Mouse (Mus musculus) MEL (cell line): ENCODE measurements around the gene Gm12258. TPM values are rescaled to one million over a fixed set of nuclear protein-coding genes. Genes with fewer than 3 reads are reported as not detected.

Experiments
- DNase-seq: peaks from one replicate; pipeline ENCODE4 v3.0.0; 2011; ENCODE audit warnings: low read depth, low spot score
- H3K27ac ChIP-seq: 2 replicates; pipeline ENCODE4 v1.5.1; 2012; ENCODE audit warnings: low read depth, mild to moderate bottlenecking, control low read depth, low read length, moderate library complexity; ENCODE audit not compliant: control insufficient read depth
- H3K27me3 ChIP-seq, 2 experiments: fragments of 150-350 bp in 1 of 2; sonication (generic) in 1 of 2; 2 replicates each; pipeline ENCODE4 v1.6.1; 2012; ENCODE audit warnings: low read length in 2 of 2, mild to moderate bottlenecking in 2 of 2, improper control_type of control experiment in 1 of 2, moderate library complexity in 1 of 2; ENCODE audit not compliant: insufficient read depth in 2 of 2, control insufficient read depth in 1 of 2
- H3K36me3 ChIP-seq, 2 experiments: 2 replicates each; pipeline ENCODE4 v1.6.1; 2012 to 2014; ENCODE audit warnings: low read length in 2 of 2, improper control_type of control experiment in 1 of 2, inconsistent platforms in 1 of 2, mild to moderate bottlenecking in 1 of 2; ENCODE audit not compliant: insufficient read depth in 2 of 2, control insufficient read depth in 1 of 2
- H3K4me1 ChIP-seq, 2 experiments: fragments of 150-350 bp in 1 of 2; sonication (generic) in 1 of 2; 2 replicates each; pipeline ENCODE4 v1.6.1; 2012; ENCODE audit warnings: low read length in 2 of 2, improper control_type of control experiment in 1 of 2, mild to moderate bottlenecking in 1 of 2; ENCODE audit not compliant: insufficient read depth in 2 of 2, control insufficient read depth in 1 of 2
- H3K4me3 ChIP-seq, 2 experiments: fragments of 150-350 bp in 1 of 2; sonication (generic) in 1 of 2; 2 replicates each; pipeline ENCODE4 v1.5.1; 2012; ENCODE audit warnings: low read depth in 2 of 2, low read length in 2 of 2, mild to moderate bottlenecking in 2 of 2, moderate library complexity in 2 of 2, control low read depth in 1 of 2, improper control_type of control experiment in 1 of 2; ENCODE audit not compliant: control insufficient read depth in 1 of 2, insufficient read depth in 1 of 2
- H3K79me2 ChIP-seq: 2 replicates; pipeline ENCODE4 v1.6.1; 2012; ENCODE audit warnings: mild to moderate bottlenecking, low read length, moderate library complexity; ENCODE audit not compliant: control insufficient read depth, poor library complexity, insufficient read depth
- H3K9ac ChIP-seq: 2 replicates; pipeline ENCODE4 v1.6.1; 2012; ENCODE audit warnings: low read depth, mild to moderate bottlenecking, control low read depth, low read length, moderate library complexity; ENCODE audit not compliant: control insufficient read depth, poor library complexity, severe bottlenecking
- H3K9me3 ChIP-seq: fragments of 150-350 bp; sonication (generic); replicated peaks from 2 replicates; pipeline ENCODE4 v1.6.1; 2012; ENCODE audit warnings: mild to moderate bottlenecking, low read length, improper control_type of control experiment, moderate library complexity; ENCODE audit not compliant: insufficient read depth
- CHD1 ChIP-seq: IDR thresholded peaks from 2 replicates; pipeline ENCODE4 v1.6.1; 2012; ENCODE audit warnings: low read depth, mild to moderate bottlenecking, inconsistent platforms, low read length, improper control_type of control experiment
- CTCF ChIP-seq, 3 experiments: IDR thresholded peaks in 2 of 3; conservative IDR thresholded peaks in 1 of 3; 2 replicates each; pipeline ENCODE4 v1.5.1; 2011 to 2012; ENCODE audit warnings: low read length in 3 of 3, low read depth in 2 of 3, mild to moderate bottlenecking in 2 of 3, improper control_type of control experiment in 1 of 3, inconsistent platforms in 1 of 3, mixed read lengths in 1 of 3, moderate library complexity in 1 of 3; ENCODE audit not compliant: control insufficient read depth in 1 of 3, insufficient read depth in 1 of 3, poor library complexity in 1 of 3, severe bottlenecking in 1 of 3
- E2F4 ChIP-seq: IDR thresholded peaks from 2 replicates; pipeline ENCODE4 v1.6.1; 2011; ENCODE audit warnings: low read depth, low read length, improper control_type of control experiment, borderline replicate concordance
- ELF1 ChIP-seq: IDR thresholded peaks from 2 replicates; pipeline ENCODE4 v1.6.1; 2014; ENCODE audit warnings: low read depth, mild to moderate bottlenecking, inconsistent platforms, low read length, improper control_type of control experiment, moderate library complexity
- EP300 ChIP-seq, 2 experiments: IDR thresholded peaks; 2 replicates each; pipeline ENCODE4 v1.6.1; 2011; ENCODE audit warnings: improper control_type of control experiment in 2 of 2, low read length in 2 of 2, low read depth in 1 of 2, mild to moderate bottlenecking in 1 of 2
- GABPA ChIP-seq: IDR thresholded peaks from 2 replicates; pipeline ENCODE4 v1.6.1; 2012; ENCODE audit warnings: low read depth, mild to moderate bottlenecking, inconsistent platforms, low read length, improper control_type of control experiment, moderate library complexity
- GATA1 ChIP-seq: IDR thresholded peaks from 2 replicates; pipeline ENCODE4 v1.6.1; 2011; ENCODE audit warnings: low read depth, low read length, improper control_type of control experiment
- JUND ChIP-seq: IDR thresholded peaks from 2 replicates; pipeline ENCODE4 v1.6.1; 2011; ENCODE audit warnings: low read depth, mild to moderate bottlenecking, improper control_type of control experiment, low read length
- MXI1 ChIP-seq: IDR thresholded peaks from 2 replicates; pipeline ENCODE4 v1.6.1; 2011; ENCODE audit warnings: mild to moderate bottlenecking, low read depth, low read length, improper control_type of control experiment
- MYC ChIP-seq: IDR thresholded peaks from 2 replicates; pipeline ENCODE4 v1.6.1; 2011; ENCODE audit warnings: low read depth, mild to moderate bottlenecking, low read length, improper control_type of control experiment, moderate library complexity
- NELFE ChIP-seq: IDR thresholded peaks from 2 replicates; pipeline ENCODE4 v1.6.1; 2011; ENCODE audit warnings: low read depth, low read length, improper control_type of control experiment
- POLR2AphosphoS5 ChIP-seq: IDR thresholded peaks from 2 replicates; pipeline ENCODE4 v1.6.1; 2012; ENCODE audit warnings: low read depth, borderline replicate concordance, mild to moderate bottlenecking, inconsistent platforms, low read length, moderate library complexity, mixed read lengths
- RAD21 ChIP-seq: IDR thresholded peaks from 2 replicates; pipeline ENCODE4 v1.6.1; 2011; ENCODE audit warnings: mild to moderate bottlenecking, low read depth, low read length, improper control_type of control experiment
- SMC3 ChIP-seq: IDR thresholded peaks from 2 replicates; pipeline ENCODE4 v1.6.1; 2011; ENCODE audit warnings: low read depth, low read length, improper control_type of control experiment
- TAL1 ChIP-seq: IDR thresholded peaks from 2 replicates; pipeline ENCODE4 v1.6.1; 2012; ENCODE audit warnings: mild to moderate bottlenecking, inconsistent platforms, low read length, moderate library complexity, mixed read lengths
- TBP ChIP-seq: IDR thresholded peaks from 2 replicates; pipeline ENCODE4 v1.8.0; 2011; ENCODE audit warnings: low read depth, low read length, improper control_type of control experiment
- TCF12 ChIP-seq: IDR thresholded peaks from 2 replicates; pipeline ENCODE4 v1.6.1; 2014; ENCODE audit warnings: low read depth, mild to moderate bottlenecking, inconsistent platforms, low read length, improper control_type of control experiment, moderate library complexity
- UBTF ChIP-seq: IDR thresholded peaks from 2 replicates; pipeline ENCODE4 v1.6.1; 2012; ENCODE audit warnings: low read depth, mild to moderate bottlenecking, inconsistent platforms, low read length, improper control_type of control experiment, moderate library complexity, borderline replicate concordance; ENCODE audit not compliant: insufficient read depth
- ZC3H11A ChIP-seq: IDR thresholded peaks from 2 replicates; pipeline ENCODE4 v1.6.1; 2012; ENCODE audit warnings: low read depth, mild to moderate bottlenecking, inconsistent platforms, low read length, improper control_type of control experiment
- ZKSCAN1 ChIP-seq: IDR thresholded peaks from 2 replicates; pipeline ENCODE4 v1.6.1; 2012; ENCODE audit warnings: low read depth, mild to moderate bottlenecking, inconsistent platforms, low read length, improper control_type of control experiment, moderate library complexity
- polyA plus RNA-seq, 2 experiments: library from polyadenylated mRNA; stranded (reverse) in 1 of 2; unstranded in 1 of 2; fragments of >175 nt in 1 of 2; fragments of >200 nt in 1 of 2; gene quantifications; 2 replicates each; pipeline versions ENCODE4 v1.2.1 to v1.2.4; 2012; ENCODE audit warnings: low replicate concordance in 2 of 2, low read depth in 1 of 2; ENCODE audit not compliant: insufficient read length in 2 of 2, insufficient read depth in 1 of 2, missing spikeins in 1 of 2
- total RNA-seq: library from RNA; depleted of rRNA; stranded (reverse); fragments of 300-350 nt; gene quantifications from 2 replicates; pipeline ENCODE4 v1.2.3, GENCODE M21; 2012

The Gm12258 gene
- total and polyA plus RNA-seq, 3 experiments = 1.7 to 2.5 TPM; not detected in 1

- H3K36me3 ChIP-seq = no peaks in the 10 kb centered on the region
- H3K9ac ChIP-seq = no peak overlapping the region
- TF ChIP-seq EP300 (IDR thresholded peaks at IDR 0.05; ENCODE audit: low read depth in 1 of 2, low read length in 2 of 2) = no peak
- TF ChIP-seq JUND = no peak
- no peak for TF ChIP-seq ZKSCAN1
- TF ChIP-seq UBTF = no peak
- TF ChIP-seq TCF12 = no peak
- TF ChIP-seq NELFE = no peak
- TF ChIP-seq E2F4 = no peak
- no peak for TF ChIP-seq TBP
- no peak for TF ChIP-seq CHD1
- no peak for TF ChIP-seq ELF1
- no peak for TF ChIP-seq TAL1
- TF ChIP-seq MYC = no peak
- TF ChIP-seq ZC3H11A = no peak
- no peak for TF ChIP-seq MXI1
- DNase-seq = no peak
- H3K4me1 ChIP-seq = no peaks in the 10 kb centered on the region
- H3K27ac ChIP-seq = no peak overlapping the region
- no peaks in the 10 kb centered on the region for H3K9me3 ChIP-seq
- H3K79me2 ChIP-seq = no peaks in the 10 kb centered on the region
- no peak overlapping the region for H3K4me3 ChIP-seq
- H3K27me3 ChIP-seq = peaks cover 1 to 9% of the 10 kb centered on the region in 2 experiments; a peak in 3 of 4 replicates
These were observed 43.1 kb upstream of the Gm12258 start for GRCm38 (mm10) chr11:58803871-58804270.

GRCm38 (mm10) chr11:58804393-58804792, 42.6 kb upstream of the Gm12258 start:
- TF ChIP-seq GABPA = no peak
- TF ChIP-seq EP300 (IDR thresholded peaks at IDR 0.05; ENCODE audit: low read depth in 1 of 2, low read length in 2 of 2) = no peak
- TF ChIP-seq GATA1 = no peak
- TF ChIP-seq RAD21 = no peak
- TF ChIP-seq POLR2AphosphoS5 = no peak
- TF ChIP-seq TBP = no peak
- TF ChIP-seq SMC3 = no peak
- no peak for TF ChIP-seq TAL1
- TF ChIP-seq CTCF (IDR thresholded peaks at IDR 0.05 in 2 of 3, conservative IDR thresholded peaks at IDR 0.05 in 1 of 3; ENCODE audit: control insufficient read depth in 1 of 3, insufficient read depth in 1 of 3, low read depth in 2 of 3, low read length in 3 of 3, poor library complexity in 1 of 3, severe bottlenecking in 1 of 3) = no peak
- no peak for TF ChIP-seq UBTF
- no peak overlapping the region for H3K9ac ChIP-seq
- H3K4me3 ChIP-seq = no peak overlapping the region
- DNase-seq = no peak
- no peaks in the 10 kb centered on the region for H3K4me1 ChIP-seq
- peaks cover 0 to 10% of the 10 kb centered on the region in 2 experiments for H3K27me3 ChIP-seq
- no peaks in the 10 kb centered on the region for H3K9me3 ChIP-seq
- H3K79me2 ChIP-seq = no peaks in the 10 kb centered on the region
- H3K36me3 ChIP-seq = no peaks in the 10 kb centered on the region
- H3K27ac ChIP-seq = no peak overlapping the region
